Mouse (Mus musculus) MEL (cell line): Measurements from ENCODE around the gene Slc23a3. TPM values are rescaled to one million over a fixed set of nuclear protein-coding genes. Genes with fewer than 3 reads are reported as not detected.
A peak's percentile ranks its signal among the peaks of the same experiment; 100 is the strongest.

Experiments
- DNase-seq: peaks from one replicate; pipeline ENCODE4 v3.0.0; 2011; ENCODE audit warnings: low read depth, low spot score
- H3K27ac ChIP-seq: 2 replicates; pipeline ENCODE4 v1.5.1; 2012; ENCODE audit warnings: low read depth, mild to moderate bottlenecking, control low read depth, low read length, moderate library complexity; ENCODE audit not compliant: control insufficient read depth
- H3K27me3 ChIP-seq, 2 experiments: fragments of 150-350 bp in 1 of 2; sonication (generic) in 1 of 2; 2 replicates each; pipeline ENCODE4 v1.6.1; 2012; ENCODE audit warnings: low read length in 2 of 2, mild to moderate bottlenecking in 2 of 2, improper control_type of control experiment in 1 of 2, moderate library complexity in 1 of 2; ENCODE audit not compliant: insufficient read depth in 2 of 2, control insufficient read depth in 1 of 2
- H3K36me3 ChIP-seq, 2 experiments: 2 replicates each; pipeline ENCODE4 v1.6.1; 2012 to 2014; ENCODE audit warnings: low read length in 2 of 2, improper control_type of control experiment in 1 of 2, inconsistent platforms in 1 of 2, mild to moderate bottlenecking in 1 of 2; ENCODE audit not compliant: insufficient read depth in 2 of 2, control insufficient read depth in 1 of 2
- H3K4me1 ChIP-seq, 2 experiments: fragments of 150-350 bp in 1 of 2; sonication (generic) in 1 of 2; 2 replicates each; pipeline ENCODE4 v1.6.1; 2012; ENCODE audit warnings: low read length in 2 of 2, improper control_type of control experiment in 1 of 2, mild to moderate bottlenecking in 1 of 2; ENCODE audit not compliant: insufficient read depth in 2 of 2, control insufficient read depth in 1 of 2
- H3K4me3 ChIP-seq, 2 experiments: fragments of 150-350 bp in 1 of 2; sonication (generic) in 1 of 2; 2 replicates each; pipeline ENCODE4 v1.5.1; 2012; ENCODE audit warnings: low read depth in 2 of 2, low read length in 2 of 2, mild to moderate bottlenecking in 2 of 2, moderate library complexity in 2 of 2, control low read depth in 1 of 2, improper control_type of control experiment in 1 of 2; ENCODE audit not compliant: control insufficient read depth in 1 of 2, insufficient read depth in 1 of 2
- H3K79me2 ChIP-seq: 2 replicates; pipeline ENCODE4 v1.6.1; 2012; ENCODE audit warnings: mild to moderate bottlenecking, low read length, moderate library complexity; ENCODE audit not compliant: control insufficient read depth, poor library complexity, insufficient read depth
- H3K9ac ChIP-seq: 2 replicates; pipeline ENCODE4 v1.6.1; 2012; ENCODE audit warnings: low read depth, mild to moderate bottlenecking, control low read depth, low read length, moderate library complexity; ENCODE audit not compliant: control insufficient read depth, poor library complexity, severe bottlenecking
- H3K9me3 ChIP-seq: fragments of 150-350 bp; sonication (generic); replicated peaks from 2 replicates; pipeline ENCODE4 v1.6.1; 2012; ENCODE audit warnings: mild to moderate bottlenecking, low read length, improper control_type of control experiment, moderate library complexity; ENCODE audit not compliant: insufficient read depth
- BHLHE40 ChIP-seq: IDR thresholded peaks from 2 replicates; pipeline ENCODE4 v1.6.1; 2012; ENCODE audit warnings: low read depth, mild to moderate bottlenecking, inconsistent platforms, low read length, improper control_type of control experiment, borderline replicate concordance
- EP300 ChIP-seq, 2 experiments: IDR thresholded peaks; 2 replicates each; pipeline ENCODE4 v1.6.1; 2011; ENCODE audit warnings: improper control_type of control experiment in 2 of 2, low read length in 2 of 2, low read depth in 1 of 2, mild to moderate bottlenecking in 1 of 2
- ETS1 ChIP-seq: IDR thresholded peaks from 2 replicates; pipeline ENCODE4 v1.6.1; 2012; ENCODE audit warnings: low read depth, mild to moderate bottlenecking, inconsistent platforms, low read length, improper control_type of control experiment, moderate library complexity
- JUND ChIP-seq: IDR thresholded peaks from 2 replicates; pipeline ENCODE4 v1.6.1; 2011; ENCODE audit warnings: low read depth, mild to moderate bottlenecking, improper control_type of control experiment, low read length
- KAT2A ChIP-seq: conservative IDR thresholded peaks from 2 replicates; pipeline ENCODE4 v1.6.1; 2012; ENCODE audit warnings: low read depth, low read length, improper control_type of control experiment, inconsistent platforms
- MAX ChIP-seq: IDR thresholded peaks from 2 replicates; pipeline ENCODE4 v1.6.1; 2011; ENCODE audit warnings: low read length, improper control_type of control experiment
- MEF2A ChIP-seq: IDR thresholded peaks from 2 replicates; pipeline ENCODE4 v1.6.1; 2014; ENCODE audit warnings: low read depth, mild to moderate bottlenecking, inconsistent platforms, low read length, improper control_type of control experiment; ENCODE audit not compliant: poor library complexity, insufficient replicate concordance, severe bottlenecking; ENCODE audit errors: extremely low read depth
- MXI1 ChIP-seq: IDR thresholded peaks from 2 replicates; pipeline ENCODE4 v1.6.1; 2011; ENCODE audit warnings: mild to moderate bottlenecking, low read depth, low read length, improper control_type of control experiment
- MYB ChIP-seq: IDR thresholded peaks from 2 replicates; pipeline ENCODE4 v1.6.1; 2011; ENCODE audit warnings: mild to moderate bottlenecking, low read depth, low read length, improper control_type of control experiment
- MYC ChIP-seq: IDR thresholded peaks from 2 replicates; pipeline ENCODE4 v1.6.1; 2011; ENCODE audit warnings: low read depth, mild to moderate bottlenecking, low read length, improper control_type of control experiment, moderate library complexity
- POLR2A ChIP-seq, 2 experiments: IDR thresholded peaks; 2 replicates each; pipeline ENCODE4 v1.6.1; 2011 to 2012; ENCODE audit warnings: low read length in 2 of 2, mild to moderate bottlenecking in 2 of 2, control low read depth in 1 of 2, improper control_type of control experiment in 1 of 2, low read depth in 1 of 2, moderate library complexity in 1 of 2; ENCODE audit not compliant: control insufficient read depth in 1 of 2, insufficient read depth in 1 of 2, poor library complexity in 1 of 2
- POLR2AphosphoS5 ChIP-seq: IDR thresholded peaks from 2 replicates; pipeline ENCODE4 v1.6.1; 2012; ENCODE audit warnings: low read depth, borderline replicate concordance, mild to moderate bottlenecking, inconsistent platforms, low read length, moderate library complexity, mixed read lengths
- RAD21 ChIP-seq: IDR thresholded peaks from 2 replicates; pipeline ENCODE4 v1.6.1; 2011; ENCODE audit warnings: mild to moderate bottlenecking, low read depth, low read length, improper control_type of control experiment
- RCOR1 ChIP-seq: IDR thresholded peaks from 2 replicates; pipeline ENCODE4 v1.6.1; 2012; ENCODE audit warnings: low read depth, mild to moderate bottlenecking, inconsistent platforms, low read length, improper control_type of control experiment
- SIN3A ChIP-seq: IDR thresholded peaks from 2 replicates; pipeline ENCODE4 v1.6.1; 2012; ENCODE audit warnings: low read length, improper control_type of control experiment, inconsistent platforms
- SMC3 ChIP-seq: IDR thresholded peaks from 2 replicates; pipeline ENCODE4 v1.6.1; 2011; ENCODE audit warnings: low read depth, low read length, improper control_type of control experiment
- TAL1 ChIP-seq: IDR thresholded peaks from 2 replicates; pipeline ENCODE4 v1.6.1; 2012; ENCODE audit warnings: mild to moderate bottlenecking, inconsistent platforms, low read length, moderate library complexity, mixed read lengths
- TBP ChIP-seq: IDR thresholded peaks from 2 replicates; pipeline ENCODE4 v1.8.0; 2011; ENCODE audit warnings: low read depth, low read length, improper control_type of control experiment
- TCF12 ChIP-seq: IDR thresholded peaks from 2 replicates; pipeline ENCODE4 v1.6.1; 2014; ENCODE audit warnings: low read depth, mild to moderate bottlenecking, inconsistent platforms, low read length, improper control_type of control experiment, moderate library complexity
- UBTF ChIP-seq: IDR thresholded peaks from 2 replicates; pipeline ENCODE4 v1.6.1; 2012; ENCODE audit warnings: low read depth, mild to moderate bottlenecking, inconsistent platforms, low read length, improper control_type of control experiment, moderate library complexity, borderline replicate concordance; ENCODE audit not compliant: insufficient read depth
- USF2 ChIP-seq, 2 experiments: IDR thresholded peaks; 2 replicates each; pipeline ENCODE4 v1.6.1; 2011 to 2012; ENCODE audit warnings: improper control_type of control experiment in 2 of 2, low read length in 2 of 2, borderline replicate concordance in 1 of 2, inconsistent platforms in 1 of 2, low read depth in 1 of 2, mild to moderate bottlenecking in 1 of 2; ENCODE audit not compliant: insufficient read depth in 1 of 2
- ZC3H11A ChIP-seq: IDR thresholded peaks from 2 replicates; pipeline ENCODE4 v1.6.1; 2012; ENCODE audit warnings: low read depth, mild to moderate bottlenecking, inconsistent platforms, low read length, improper control_type of control experiment
- ZNF384 ChIP-seq: IDR thresholded peaks from 2 replicates; pipeline ENCODE4 v1.6.1; 2012; ENCODE audit warnings: low read depth, mild to moderate bottlenecking, inconsistent platforms, low read length, improper control_type of control experiment
- polyA plus RNA-seq, 2 experiments: library from polyadenylated mRNA; stranded (reverse) in 1 of 2; unstranded in 1 of 2; fragments of >175 nt in 1 of 2; fragments of >200 nt in 1 of 2; gene quantifications; 2 replicates each; pipeline versions ENCODE4 v1.2.1 to v1.2.4; 2012; ENCODE audit warnings: low replicate concordance in 2 of 2, low read depth in 1 of 2; ENCODE audit not compliant: insufficient read length in 2 of 2, insufficient read depth in 1 of 2, missing spikeins in 1 of 2
- total RNA-seq: library from RNA; depleted of rRNA; stranded (reverse); fragments of 300-350 nt; gene quantifications from 2 replicates; pipeline ENCODE4 v1.2.3, GENCODE M21; 2012

The Slc23a3 gene
- total and polyA plus RNA-seq, 3 experiments = 0.08 to 0.15 TPM; not detected in 1

- Histone ChIP-seq H3K9ac (peak overlapping the region; percentile 93), H3K9me3 (no peaks in the 10 kb centered on the region), H3K4me1 (peaks cover 14 to 37% of the 10 kb centered on the region in 2 experiments), H3K79me2 (peaks cover 38% of the 10 kb centered on the region), H3K27me3 (no peaks in the 10 kb centered on the region), H3K27ac (peak overlapping the region; percentile 91), H3K36me3 (peaks cover 4 to 36% of the 10 kb centered on the region in 2 experiments; a peak in 3 of 4 replicates), H3K4me3 (peak overlapping the region; percentile 88 to 94)
- peak; percentile 44 for DNase-seq
- no peak for TF ChIP-seq EP300 (IDR thresholded peaks at IDR 0.05; ENCODE audit: low read depth in 1 of 2, low read length in 2 of 2)
- TF ChIP-seq MXI1 = peak; percentile 18; the same call in 1 of the 2 replicates
- no peak for TF ChIP-seq SMC3
- no peak for TF ChIP-seq USF2 (IDR thresholded peaks at IDR 0.05; ENCODE audit: borderline replicate concordance in 1 of 2, insufficient read depth in 1 of 2, low read depth in 1 of 2, low read length in 2 of 2)
These were observed 7.0 kb upstream of the Slc23a3 start for GRCm38 (mm10) chr1:75140601-75141190.

DNA sequence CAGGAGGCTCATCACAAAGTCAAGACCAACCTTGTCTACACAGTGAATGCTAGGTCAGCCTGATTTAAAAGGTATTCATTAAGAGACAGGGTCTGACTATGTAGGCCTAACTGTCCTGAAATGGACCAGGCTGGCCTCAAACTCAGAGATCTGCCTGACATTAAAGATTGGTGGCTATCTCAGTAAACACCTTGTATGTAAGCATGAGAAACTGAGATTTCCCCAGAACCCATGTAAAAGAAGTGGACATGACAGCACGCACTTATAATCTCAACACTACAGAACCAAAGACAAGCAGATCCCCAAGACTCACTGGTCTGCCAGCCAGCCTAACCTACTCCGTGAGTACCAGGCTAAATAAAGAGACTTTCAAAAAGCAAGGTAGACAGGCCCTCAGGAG lies 4.8 kb upstream of the Slc23a3 start:
- no peak for DNase-seq
- no peak overlapping the region for H3K4me3 ChIP-seq

DNA sequence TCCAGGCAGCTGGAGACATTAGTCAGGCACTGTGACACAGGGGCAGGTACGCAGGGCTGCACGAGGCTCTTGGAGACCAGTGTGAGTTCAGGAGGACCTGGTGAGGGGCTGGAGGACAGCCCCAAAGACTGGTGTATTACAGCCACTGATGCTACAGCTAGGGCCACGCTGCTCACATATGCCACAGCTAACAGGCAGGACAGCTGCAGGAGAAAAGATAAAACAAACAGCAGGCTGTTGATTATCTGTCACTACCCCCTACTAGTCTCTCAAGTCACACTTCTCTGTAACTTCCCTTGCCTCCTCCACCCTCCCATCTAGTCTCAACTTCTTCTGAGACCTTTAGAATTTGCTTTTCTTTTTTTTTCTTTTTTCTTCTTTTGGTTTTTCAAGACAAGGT lies 3.0 kb upstream of the Slc23a3 start:
- peak overlapping the region; percentile 51 for H3K9ac ChIP-seq
- peak; percentile 96 for TF ChIP-seq MYC
- peak; percentile 78 for TF ChIP-seq MAX
- peak; percentile 97 for TF ChIP-seq SIN3A
- no peak for TF ChIP-seq KAT2A
- no peak for TF ChIP-seq MEF2A
- TF ChIP-seq ZC3H11A = no peak
- peak in 1 of 2 experiments; percentile 42; a peak in 1 of 4 replicates for TF ChIP-seq POLR2A (IDR thresholded peaks at IDR 0.05; ENCODE audit: control insufficient read depth in 1 of 2, insufficient read depth in 1 of 2, low read depth in 1 of 2, low read length in 2 of 2, poor library complexity in 1 of 2)
- peak; percentile 71 for TF ChIP-seq ZNF384
- peak; percentile 59; the same call in 1 of the 2 replicates for TF ChIP-seq TBP
- no peak for TF ChIP-seq RAD21
- TF ChIP-seq BHLHE40 = peak; percentile 71; the same call in 1 of the 2 replicates
- TF ChIP-seq JUND = no peak
- peak; percentile 99 for TF ChIP-seq TAL1
- no peak for TF ChIP-seq UBTF
- peak; percentile 86 for TF ChIP-seq MXI1
- no peak for TF ChIP-seq POLR2AphosphoS5
- peak; percentile 96 for TF ChIP-seq EP300 (IDR thresholded peaks at IDR 0.05; ENCODE audit: low read depth in 1 of 2, low read length in 2 of 2)
- 0 out of 2 replicates have a peak, but pooled peaks have one; percentile 70 for TF ChIP-seq MYB
- peak; percentile 95 for TF ChIP-seq TCF12
- peak; percentile 99 for TF ChIP-seq ETS1
- TF ChIP-seq RCOR1 = peak; percentile 62; the same call in 1 of the 2 replicates

More for the DNA sequence above, 4.8 kb upstream of the Slc23a3 start:
- H3K9ac ChIP-seq = no peak overlapping the region
- no peak for TF ChIP-seq MAX
- TF ChIP-seq TAL1 = peak; percentile 21; the same call in 1 of the 2 replicates
- H3K27me3 ChIP-seq = no peaks in the 10 kb centered on the region
- no peak overlapping the region for H3K27ac ChIP-seq
- H3K36me3 ChIP-seq = peaks cover 4 to 38% of the 10 kb centered on the region in 2 experiments; a peak in 3 of 4 replicates
- H3K79me2 ChIP-seq = peaks cover 29% of the 10 kb centered on the region
- H3K9me3 ChIP-seq = no peaks in the 10 kb centered on the region
- peaks cover 14 to 43% of the 10 kb centered on the region in 2 experiments for H3K4me1 ChIP-seq

More for the DNA sequence above, 3.0 kb upstream of the Slc23a3 start:
- H3K27ac ChIP-seq = peak overlapping the region; percentile 90
- H3K4me3 ChIP-seq = no peak overlapping the region
- peaks cover 14 to 44% of the 10 kb centered on the region in 2 experiments for H3K4me1 ChIP-seq
- peaks cover 21% of the 10 kb centered on the region for H3K79me2 ChIP-seq
- no peaks in the 10 kb centered on the region for H3K9me3 ChIP-seq
- H3K27me3 ChIP-seq = no peaks in the 10 kb centered on the region
- H3K36me3 ChIP-seq = peaks cover 4 to 38% of the 10 kb centered on the region in 2 experiments; a peak in 3 of 4 replicates
- DNase-seq = peak; percentile 89
